Mouse (Mus musculus) ES-Bruce4 (cell line): Measurements from ENCODE around the gene Cpvl.

ENCODE experiments used
- CTCF ChIP-seq: IDR thresholded peaks from one replicate; pipeline ENCODE4 v1.8.1; 2011; ENCODE audit warnings: low read depth, low read length
- EP300 ChIP-seq: IDR thresholded peaks from 2 replicates; pipeline ENCODE4 v1.6.1; 2011; ENCODE audit warnings: low read depth, low read length; ENCODE audit not compliant: insufficient read depth

DNA sequence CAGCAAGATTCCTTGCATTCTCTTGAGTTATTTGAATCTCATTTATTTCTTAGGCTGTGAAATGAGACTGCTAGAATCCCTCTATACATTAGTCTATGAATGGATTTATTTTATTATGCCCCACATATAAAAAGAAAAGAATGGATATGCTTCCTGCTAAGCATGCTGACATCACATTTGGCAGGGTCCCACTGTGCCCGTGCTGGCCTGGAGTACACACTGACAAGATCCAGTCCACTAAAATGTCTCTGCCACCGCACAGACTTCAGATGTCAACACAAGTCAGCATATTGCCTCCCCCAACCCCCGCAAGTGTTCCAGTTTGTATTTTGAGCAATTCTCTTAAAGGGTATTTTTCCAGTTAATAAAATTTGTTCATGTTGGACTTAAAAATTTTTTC is 13.9 kb upstream of the Cpvl start:
- TF ChIP-seq EP300 (no peak), CTCF (no peak)
